Mouse (Mus musculus): Measurements from ENCODE around the gene Syt16. TPM values are rescaled to one million over a fixed set of nuclear protein-coding genes. Genes with fewer than 3 reads are reported as not detected.

Gene Syt16
- total RNA-seq (2014; rRNA removed), result 70.3 and 90.9 TPM in 2 replicates
- 65.3 and 67.6 TPM in 2 replicates for polyA plus RNA-seq (2015; fragmentation: Nextera tagmentation; extraction: Ambion mirVana)

DNA sequence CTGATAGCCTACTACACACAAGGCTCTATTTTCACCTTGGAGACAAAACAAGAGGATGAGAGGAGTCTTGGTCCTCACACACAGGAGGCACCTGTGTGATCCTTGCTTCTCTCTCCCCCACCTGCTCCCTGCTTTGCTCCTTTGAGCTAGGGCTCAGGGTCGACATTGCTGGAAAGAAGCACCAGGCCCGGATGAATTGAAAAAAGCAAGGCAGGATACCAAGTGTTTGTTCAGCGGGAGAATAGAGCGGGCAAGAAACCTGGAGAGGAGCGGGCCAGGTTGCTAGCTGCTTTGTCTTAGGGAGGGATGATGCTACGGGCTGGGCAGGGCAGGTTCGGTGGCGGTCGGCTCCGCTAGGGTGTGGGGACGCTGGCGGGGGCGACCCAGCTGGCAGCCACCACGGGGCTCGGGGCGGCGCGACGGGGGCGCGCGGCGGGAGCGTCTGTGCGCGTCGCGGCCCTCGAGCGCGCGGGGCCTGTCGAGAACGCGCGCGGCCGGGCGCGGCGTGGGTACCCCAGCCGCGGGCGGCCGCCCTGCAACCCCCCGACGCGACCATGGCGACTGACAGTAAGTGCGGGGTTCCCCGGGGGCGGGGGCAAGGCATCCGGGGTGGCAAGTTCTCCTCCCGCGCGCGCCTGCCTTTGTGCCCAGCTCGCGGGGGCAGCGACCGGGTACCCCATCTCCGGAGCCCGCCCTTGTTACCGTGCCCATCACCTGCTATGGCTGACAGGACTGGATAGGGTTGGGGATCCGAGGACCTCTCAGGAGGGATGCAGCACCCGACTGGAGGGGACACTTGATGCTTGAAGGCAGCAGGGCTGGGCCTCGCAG, at the start of gene Syt16:
Syt16 (plus strand) TSS at position 365 of the 831 bp plus-strand sequence.
- Histone ChIP-seq H3K9ac (replicated peaks; ENCODE audit: low read length) (peak within 1 kb of the TSS; percentile 82), H3K4me1 (ENCODE audit: insufficient read depth, low read length) (no peaks in the 10 kb centered on the region), H3K36me3 (ENCODE audit: insufficient read depth, low read length) (no peaks in the 10 kb centered on the region), H3K9me3 (ENCODE audit: low read length) (no peaks in the 10 kb centered on the region), H3K4me2 (ENCODE audit: low read depth, low read length) (peak within 1 kb of the TSS; percentile 73), H3K27me3 (ENCODE audit: insufficient read depth, low read length) (no peaks in the 10 kb centered on the region), H3K27ac (peak within 1 kb of the TSS; percentile 74), H3K4me3 (ENCODE audit: low read length) (peak within 1 kb of the TSS; percentile 64)
- ATAC-seq (peak; percentile 84), DNase-seq (ENCODE audit: low spot score) (peak; percentile 80)
- no peak for TF ChIP-seq CTCF (IDR thresholded peaks at IDR 0.05; ENCODE audit: low read depth)
- 1% methylated on average over 58 of the region's 67 CpGs for WGBS

GRCm38 (mm10) chr12:73948415-73948814, 49.0 kb upstream of the Syt16 start:
- Histone ChIP-seq H3K27ac (no peak overlapping the region), H3K9ac (replicated peaks; ENCODE audit: low read length) (no peak overlapping the region), H3K36me3 (ENCODE audit: insufficient read depth, low read length) (peaks cover 12% of the 10 kb centered on the region; the same call in 1 of the 2 replicates), H3K4me2 (ENCODE audit: low read depth, low read length) (no peak overlapping the region), H3K4me1 (ENCODE audit: insufficient read depth, low read length) (no peaks in the 10 kb centered on the region), H3K9me3 (ENCODE audit: low read length) (no peaks in the 10 kb centered on the region), H3K4me3 (ENCODE audit: low read length) (no peak overlapping the region), H3K27me3 (ENCODE audit: insufficient read depth, low read length) (no peaks in the 10 kb centered on the region)
- 86% methylated on average over 4 of the region's 4 CpGs for WGBS
- no peak for DNase-seq (ENCODE audit: low spot score)
- no peak for TF ChIP-seq CTCF (IDR thresholded peaks at IDR 0.05; ENCODE audit: low read depth)
- ATAC-seq, result no peak

DNA sequence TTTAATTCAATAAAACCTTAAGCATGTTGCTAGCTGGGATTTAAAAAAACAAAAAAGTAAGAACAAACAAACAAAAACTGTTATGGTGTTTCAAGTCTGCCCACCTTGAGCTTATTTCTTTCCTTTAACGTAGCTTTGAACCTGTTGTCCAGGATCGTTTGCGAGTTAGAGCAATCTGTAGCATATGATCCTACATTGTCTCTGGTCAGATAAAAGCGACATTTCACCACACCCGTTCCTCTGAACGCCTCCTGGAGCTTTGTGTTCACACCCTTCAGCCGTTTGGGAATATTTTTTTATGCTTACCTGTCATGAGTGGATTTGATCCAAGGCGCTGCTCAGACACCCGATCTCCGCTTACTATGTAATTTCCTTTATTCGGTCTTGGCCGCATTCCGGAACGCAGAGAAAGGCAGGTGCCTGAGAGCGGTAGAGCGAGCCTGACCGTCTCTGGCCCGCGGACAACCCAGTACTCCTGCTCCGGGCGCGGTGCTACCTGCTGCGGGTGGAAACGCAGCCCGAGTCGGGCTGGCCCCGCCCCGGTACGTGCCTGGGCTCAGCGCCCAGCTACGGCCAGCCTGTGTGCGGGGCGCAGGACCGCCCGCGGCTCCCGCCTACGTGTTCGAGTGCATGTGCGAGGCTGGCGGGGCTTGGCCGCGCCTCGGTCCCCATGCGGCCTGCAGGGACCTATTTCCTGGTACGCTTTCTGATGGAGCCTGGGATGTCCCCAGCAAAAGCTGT, 48.0 kb upstream of the Syt16 start:
- H3K4me1 ChIP-seq (ENCODE audit: insufficient read depth, low read length), result no peaks in the 10 kb centered on the region
- peak; percentile 77 for ATAC-seq
- DNase-seq (ENCODE audit: low spot score), result peak; percentile 73
- H3K27ac ChIP-seq, result peak overlapping the region; percentile 45; the same call in 1 of the 2 replicates
- H3K27me3 ChIP-seq (ENCODE audit: insufficient read depth, low read length), result no peaks in the 10 kb centered on the region
- WGBS, result 5% methylated on average over 46 of the region's 46 CpGs
- H3K9ac ChIP-seq (replicated peaks; ENCODE audit: low read length), result peak overlapping the region; percentile 70
- no peaks in the 10 kb centered on the region for H3K9me3 ChIP-seq (ENCODE audit: low read length)
- no peak for TF ChIP-seq CTCF (IDR thresholded peaks at IDR 0.05; ENCODE audit: low read depth)
- peaks cover 6% of the 10 kb centered on the region; the same call in 1 of the 2 replicates for H3K36me3 ChIP-seq (ENCODE audit: insufficient read depth, low read length)
- peak overlapping the region; percentile 55 for H3K4me3 ChIP-seq (ENCODE audit: low read length)
- H3K4me2 ChIP-seq (ENCODE audit: low read depth, low read length), result peak overlapping the region; percentile 89

- H3K4me2 ChIP-seq (ENCODE audit: low read depth, low read length), result peak overlapping the region; percentile 61
- TF ChIP-seq CTCF (IDR thresholded peaks at IDR 0.05; ENCODE audit: low read depth), result no peak
- peak overlapping the region; percentile 32 for H3K4me3 ChIP-seq (ENCODE audit: low read length)
- H3K27me3 ChIP-seq (ENCODE audit: insufficient read depth, low read length), result no peaks in the 10 kb centered on the region
- no peak overlapping the region for H3K27ac ChIP-seq
- no peaks in the 10 kb centered on the region for H3K4me1 ChIP-seq (ENCODE audit: insufficient read depth, low read length)
- 0 out of 2 replicates have a peak overlapping the region, but pooled peaks have one; percentile 31 for H3K9ac ChIP-seq (replicated peaks; ENCODE audit: low read length)
- H3K9me3 ChIP-seq (ENCODE audit: low read length), result no peaks in the 10 kb centered on the region
- no peaks in the 10 kb centered on the region for H3K36me3 ChIP-seq (ENCODE audit: insufficient read depth, low read length)
- ATAC-seq (peak; percentile 48; the same call in 1 of the 2 replicates), DNase-seq (ENCODE audit: low spot score) (peak; percentile 70)
- WGBS, result 4% methylated on average over 15 of the region's 15 CpGs
These were observed 44.6 kb upstream of the Syt16 start for GRCm38 (mm10) chr12:73952879-73953278.

DNA sequence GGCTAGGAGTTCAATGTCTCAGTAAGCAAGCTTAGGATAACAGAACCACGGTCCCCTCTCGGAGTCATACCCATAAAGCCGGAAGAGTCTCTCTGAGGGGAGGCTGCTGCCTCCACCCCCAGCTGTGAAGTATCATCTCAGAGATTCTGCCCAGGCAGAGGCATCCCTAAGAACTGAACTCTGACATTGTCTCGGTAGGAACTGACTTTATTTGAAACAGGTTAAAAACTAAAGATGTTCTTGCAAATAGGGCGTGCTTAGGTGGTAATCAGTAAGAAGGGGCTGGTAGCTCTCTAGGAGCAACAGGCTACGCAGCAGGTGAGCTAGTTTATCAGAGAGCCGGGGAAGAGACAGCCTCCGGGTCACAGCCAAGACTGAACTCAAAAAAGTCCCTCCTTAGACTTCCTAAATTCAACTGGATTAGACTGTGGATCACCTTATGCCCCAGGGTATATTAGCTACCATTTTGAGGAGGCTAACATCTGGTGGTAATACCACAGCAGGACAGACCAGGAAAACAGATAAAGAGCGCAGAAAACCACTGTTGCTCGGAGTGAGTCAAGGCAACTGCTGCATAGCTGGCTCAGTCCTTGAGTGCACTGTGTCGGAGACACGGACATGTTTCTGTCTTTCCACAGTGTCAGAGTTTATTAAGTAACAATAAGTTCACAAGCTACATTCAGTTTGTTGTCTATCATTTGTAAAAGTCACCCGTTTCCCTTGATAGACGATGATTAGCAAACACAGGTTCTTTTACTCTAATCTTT, 43.9 kb upstream of the Syt16 start:
- H3K4me3 ChIP-seq (ENCODE audit: low read length), result peak overlapping the region; percentile 32
- H3K27me3 ChIP-seq (ENCODE audit: insufficient read depth, low read length), result no peaks in the 10 kb centered on the region
- H3K4me2 ChIP-seq (ENCODE audit: low read depth, low read length), result peak overlapping the region; percentile 61
- no peaks in the 10 kb centered on the region for H3K9me3 ChIP-seq (ENCODE audit: low read length)
- H3K36me3 ChIP-seq (ENCODE audit: insufficient read depth, low read length), result no peaks in the 10 kb centered on the region
- ATAC-seq (no peak), DNase-seq (ENCODE audit: low spot score) (no peak)
- no peaks in the 10 kb centered on the region for H3K4me1 ChIP-seq (ENCODE audit: insufficient read depth, low read length)
- 0 out of 2 replicates have a peak overlapping the region, but pooled peaks have one; percentile 31 for H3K9ac ChIP-seq (replicated peaks; ENCODE audit: low read length)
- WGBS, result 48% methylated on average over 14 of the region's 14 CpGs
- no peak overlapping the region for H3K27ac ChIP-seq
- no peak for TF ChIP-seq CTCF (IDR thresholded peaks at IDR 0.05; ENCODE audit: low read depth)

DNA sequence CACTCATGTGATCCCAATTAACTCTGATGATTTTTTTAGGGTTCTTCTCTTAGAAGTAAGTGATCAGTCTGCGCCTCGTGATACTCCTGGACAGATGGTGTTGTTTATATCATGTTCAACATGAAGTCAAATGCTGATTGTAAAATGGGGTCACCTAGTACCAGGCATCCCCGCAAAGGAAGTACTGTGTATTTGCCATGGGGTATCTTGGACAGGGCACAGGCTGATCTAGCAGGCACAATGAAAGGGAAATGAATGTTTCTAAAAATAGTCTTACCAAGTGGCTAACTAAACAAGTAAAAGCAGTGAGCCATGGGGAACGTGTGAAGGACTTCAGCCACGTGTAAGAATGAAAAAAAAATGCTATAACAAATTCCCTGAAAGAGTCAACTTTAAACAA, 42.7 kb upstream of the Syt16 start:
- Histone ChIP-seq H3K36me3 (ENCODE audit: insufficient read depth, low read length) (no peaks in the 10 kb centered on the region), H3K9ac (replicated peaks; ENCODE audit: low read length) (no peak overlapping the region), H3K27ac (no peak overlapping the region), H3K4me2 (ENCODE audit: low read depth, low read length) (no peak overlapping the region), H3K4me3 (ENCODE audit: low read length) (no peak overlapping the region), H3K27me3 (ENCODE audit: insufficient read depth, low read length) (no peaks in the 10 kb centered on the region), H3K9me3 (ENCODE audit: low read length) (no peaks in the 10 kb centered on the region), H3K4me1 (ENCODE audit: insufficient read depth, low read length) (no peaks in the 10 kb centered on the region)
- DNase-seq (ENCODE audit: low spot score) (no peak), ATAC-seq (no peak)
- 80% methylated on average over 5 of the region's 5 CpGs for WGBS
- TF ChIP-seq CTCF (IDR thresholded peaks at IDR 0.05; ENCODE audit: low read depth), result no peak

Data from hindbrain, postnatal 0 days (tissue).